In the genomic region with DNA sequence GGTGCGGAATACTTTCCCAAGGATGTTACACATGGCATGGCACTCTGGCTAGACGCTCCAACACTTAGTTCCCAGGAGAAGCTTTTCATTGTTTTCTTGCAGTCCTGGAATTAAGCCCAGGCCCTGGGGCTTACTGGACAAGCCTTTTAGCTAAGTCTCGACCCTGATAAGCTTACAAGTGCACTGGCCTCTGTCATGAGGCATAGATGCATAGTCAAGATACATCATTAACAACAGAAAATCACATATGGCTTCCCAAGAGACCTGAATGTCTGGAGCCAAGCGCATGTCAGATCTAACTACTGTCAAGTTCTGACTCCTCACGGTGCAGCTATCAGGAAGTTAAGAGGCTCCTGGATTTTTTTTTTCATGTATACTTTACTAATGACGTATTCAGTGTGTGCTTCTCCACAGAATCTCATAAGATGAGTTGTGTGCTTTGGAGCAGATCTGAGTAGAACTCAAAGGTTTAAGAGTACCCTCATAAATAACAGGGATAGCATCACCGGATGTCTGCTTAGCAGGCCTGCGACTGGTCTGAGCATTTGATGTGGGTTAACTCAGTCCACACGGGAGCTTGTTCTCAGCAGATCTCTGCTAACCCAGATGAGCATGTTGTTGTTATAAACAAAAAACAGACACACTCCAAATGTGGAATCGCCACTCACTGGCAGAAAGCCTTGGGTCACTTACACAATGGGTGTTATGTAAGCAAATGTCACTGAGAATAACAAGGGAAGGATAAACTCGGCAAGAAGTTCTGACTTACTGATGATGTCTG, we compare ENCODE assay signal across 11 mouse cellular contexts.
DNase-seq lines count a peak whose midpoint lies in the region; ATAC-seq and TF ChIP-seq lines count a peak whose summit lies in the region.
"Had no signal": no experiment of that assay in that cellular context is flagged by ENCODE, and none has a peak within 500 bp of the region (broad histone marks: within the 10 kb centered on the region; RNA-seq: fewer than 3 reads in every experiment).

No protein-coding gene starts in this region.

- no peak overlapping the region for H3K9ac ChIP-seq in hindbrain, embryonic 15.5 days
- H3K9ac ChIP-seq in hindbrain, embryonic 13.5 days: no peak overlapping the region
- no peak overlapping the region for H3K9ac ChIP-seq in ES-Bruce4 (ENCODE audit: low read depth, poor library complexity, severe bottlenecking)
- H3K9ac ChIP-seq: embryonic facial prominence, embryonic 15.5 days; liver, postnatal 0 days had no signal

- ATAC-seq in hindbrain, embryonic 15.5 days (ENCODE audit: low FRiP score, low read depth): peak; percentile 47; the same call in 1 of the 2 replicates
- no peak for ATAC-seq in hindbrain, embryonic 13.5 days (ENCODE audit: low FRiP score)
- ATAC-seq: liver, postnatal 0 days had no signal

- H3K27me3 ChIP-seq in hindbrain, embryonic 15.5 days: no peaks in the 10 kb centered on the region
- no peaks in the 10 kb centered on the region for H3K27me3 ChIP-seq in hindbrain, embryonic 13.5 days
- no peaks in the 10 kb centered on the region for H3K27me3 ChIP-seq in ES-Bruce4 (ENCODE audit: control insufficient read depth, insufficient read depth, low read length, poor library complexity, severe bottlenecking)
- H3K27me3 ChIP-seq: embryonic facial prominence, embryonic 15.5 days had no signal

- no peak overlapping the region for H3K4me3 ChIP-seq in hindbrain, embryonic 15.5 days
- H3K4me3 ChIP-seq in hindbrain, embryonic 13.5 days: no peak overlapping the region
- no peak overlapping the region for H3K4me3 ChIP-seq in ES-Bruce4 (ENCODE audit: low read depth, low read length)
- H3K4me3 ChIP-seq: embryonic facial prominence, embryonic 15.5 days had no signal

- no peak for TF ChIP-seq EP300 in ES-Bruce4 (IDR thresholded peaks at IDR 0.05; ENCODE audit: insufficient read depth, low read depth, low read length)

- WGBS in hindbrain, embryonic 15.5 days: 71% methylated on average over 11 of the region's 11 CpGs
- WGBS in hindbrain, embryonic 13.5 days: 79% methylated on average over 11 of the region's 11 CpGs

- no peaks in the 10 kb centered on the region for H3K9me3 ChIP-seq in hindbrain, embryonic 15.5 days
- H3K9me3 ChIP-seq in hindbrain, embryonic 13.5 days: no peaks in the 10 kb centered on the region
- H3K9me3 ChIP-seq in ES-Bruce4 (replicated peaks; ENCODE audit: control insufficient read depth, insufficient read depth, low read length, poor library complexity, severe bottlenecking): no peaks in the 10 kb centered on the region
- H3K9me3 ChIP-seq: embryonic facial prominence, embryonic 15.5 days had no signal

- no peak overlapping the region for H3K4me2 ChIP-seq in hindbrain, embryonic 15.5 days
- no peak overlapping the region for H3K4me2 ChIP-seq in hindbrain, embryonic 13.5 days
- H3K4me2 ChIP-seq: embryonic facial prominence, embryonic 15.5 days had no signal

- no peaks in the 10 kb centered on the region for H3K4me1 ChIP-seq in hindbrain, embryonic 15.5 days (replicated peaks)
- no peaks in the 10 kb centered on the region for H3K4me1 ChIP-seq in hindbrain, embryonic 13.5 days (replicated peaks)
- no peaks in the 10 kb centered on the region for H3K4me1 ChIP-seq in ES-Bruce4 (ENCODE audit: control insufficient read depth, insufficient read depth, low read length)
- H3K4me1 ChIP-seq: embryonic facial prominence, embryonic 15.5 days had no signal

- H3K27ac ChIP-seq in hindbrain, embryonic 15.5 days (replicated peaks): no peak overlapping the region
- no peak overlapping the region for H3K27ac ChIP-seq in hindbrain, embryonic 13.5 days
- peak overlapping the region; percentile 55 for H3K27ac ChIP-seq in ES-Bruce4 (ENCODE audit: insufficient read depth, low read length)
- H3K27ac ChIP-seq: embryonic facial prominence, embryonic 15.5 days had no signal

- TF ChIP-seq POLR2A in ES-Bruce4 (IDR thresholded peaks at IDR 0.05; ENCODE audit: insufficient read depth, low read length): no peak

- DNase-seq in cerebellum, adult 18-20 months: peak; percentile 50 to 53
- peak; percentile 48 for DNase-seq in lung, postnatal 10 days
- no peak for DNase-seq in thymus, adult 18-20 months
- no peak for DNase-seq in layer of hippocampus, adult 9-11 months
- DNase-seq: kidney, adult 11 months; liver, postnatal 0 days; right cerebral cortex, postnatal 14 days had no signal

- no peak for TF ChIP-seq CTCF in ES-Bruce4 (IDR thresholded peaks at IDR 0.05; ENCODE audit: low read depth, low read length)

- H3K36me3 ChIP-seq in hindbrain, embryonic 15.5 days: no peaks in the 10 kb centered on the region
- H3K36me3 ChIP-seq in hindbrain, embryonic 13.5 days: no peaks in the 10 kb centered on the region
- H3K36me3 ChIP-seq in ES-Bruce4 (ENCODE audit: control insufficient read depth, insufficient read depth, low read length, poor library complexity, severe bottlenecking): no peaks in the 10 kb centered on the region
- H3K36me3 ChIP-seq: embryonic facial prominence, embryonic 15.5 days had no signal

Comparison
In these comparisons a context has a peak if more than half of its experiments do, and no peak if none do; other contexts are left out.
1. DNase-seq: peak in cerebellum, adult 18-20 months (2 of 2) and lung, postnatal 10 days (single experiment); none in thymus, adult 18-20 months (0 of 2) and layer of hippocampus, adult 9-11 months (single experiment).